Mouse (Mus musculus): ENCODE measurements around the gene Tssk6. TPM values are rescaled to one million over a fixed set of nuclear protein-coding genes. Genes with fewer than 3 reads are reported as not detected.

Tssk6 gene
- polyA plus RNA-seq, 1 experiment from 2014 or later = 4.5 TPM

DNA sequence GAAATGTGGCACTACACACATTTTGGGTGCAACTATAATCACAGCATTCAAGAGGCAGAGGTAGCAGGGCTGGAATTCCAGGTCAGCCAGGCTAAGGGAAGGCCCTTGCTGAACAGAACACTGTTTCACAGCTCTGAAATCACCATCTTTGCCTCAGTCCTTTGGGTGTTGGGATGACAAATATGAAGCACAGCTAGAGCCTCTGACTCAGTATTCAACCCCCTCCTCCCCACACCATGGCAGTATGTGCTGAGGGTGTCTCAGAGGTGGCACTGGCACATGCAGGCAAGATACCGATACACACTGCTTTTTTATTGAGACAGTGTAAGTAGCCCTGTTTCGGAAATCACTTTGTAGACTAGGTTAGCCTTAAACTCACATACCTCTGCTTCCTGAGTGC, 4.3 kb downstream of the Tssk6 start:
- H3K9ac ChIP-seq = no peak overlapping the region
- no peak overlapping the region for H3K4me3 ChIP-seq
- 97% methylated on average over 2 of the region's 2 CpGs for WGBS
- no peak overlapping the region for H3K27ac ChIP-seq
- ATAC-seq (replicated peaks) = no peak
- H3K9me3 ChIP-seq = no peaks in the 10 kb centered on the region
- peaks cover 21% of the 10 kb centered on the region for H3K4me1 ChIP-seq
- peaks cover 6% of the 10 kb centered on the region; the same call in 1 of the 2 replicates for H3K36me3 ChIP-seq (replicated peaks)
- no peaks in the 10 kb centered on the region for H3K27me3 ChIP-seq (replicated peaks)
- H3K4me2 ChIP-seq = no peak overlapping the region

- Histone ChIP-seq H3K36me3 (replicated peaks) (peaks cover 7% of the 10 kb centered on the region), H3K27me3 (replicated peaks) (no peaks in the 10 kb centered on the region), H3K9ac (no peak overlapping the region), H3K4me3 (no peak overlapping the region), H3K27ac (no peak overlapping the region), H3K4me2 (no peak overlapping the region), H3K9me3 (no peaks in the 10 kb centered on the region), H3K4me1 (peaks cover 17% of the 10 kb centered on the region)
- WGBS = 93% methylated on average over 2 of the region's 2 CpGs
- no peak for ATAC-seq (replicated peaks)
Observed at GRCm38 (mm10) chr8:69907106-69907505, 5.1 kb downstream of the Tssk6 start.

DNA sequence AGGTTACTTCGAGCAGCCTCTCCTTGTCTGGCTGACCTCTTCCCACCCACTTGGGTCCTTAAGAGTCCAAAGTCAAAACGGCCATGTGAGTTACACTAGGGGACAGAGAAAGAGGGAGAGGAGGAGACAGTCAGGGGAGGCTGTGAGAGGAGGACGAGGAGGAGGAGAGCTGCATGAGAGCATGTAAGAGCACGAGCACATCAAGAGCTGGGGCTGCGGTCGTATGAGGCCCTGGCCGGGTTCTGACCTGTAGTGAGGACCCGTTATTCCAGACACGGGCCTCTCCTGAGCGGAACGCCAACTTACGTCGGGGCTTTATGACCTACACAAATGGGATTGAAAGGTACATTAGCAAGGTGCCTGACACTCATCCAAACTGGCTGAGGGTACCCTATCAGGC, 9.9 kb downstream of the Tssk6 start:
- WGBS = 94% methylated on average over 13 of the region's 13 CpGs
- no peak overlapping the region for H3K9ac ChIP-seq
- no peak overlapping the region for H3K4me2 ChIP-seq
- no peaks in the 10 kb centered on the region for H3K9me3 ChIP-seq
- H3K4me3 ChIP-seq = no peak overlapping the region
- H3K27me3 ChIP-seq (replicated peaks) = no peaks in the 10 kb centered on the region
- peaks cover 5% of the 10 kb centered on the region; the same call in 1 of the 2 replicates for H3K4me1 ChIP-seq
- H3K27ac ChIP-seq = no peak overlapping the region
- ATAC-seq (replicated peaks) = no peak
- H3K36me3 ChIP-seq (replicated peaks) = peaks cover 22% of the 10 kb centered on the region

- Histone ChIP-seq H3K4me3 (no peak overlapping the region), H3K9me3 (no peaks in the 10 kb centered on the region), H3K36me3 (replicated peaks) (peaks cover 22% of the 10 kb centered on the region), H3K27me3 (replicated peaks) (no peaks in the 10 kb centered on the region), H3K4me1 (peaks cover 5% of the 10 kb centered on the region; the same call in 1 of the 2 replicates), H3K4me2 (no peak overlapping the region), H3K9ac (no peak overlapping the region), H3K27ac (no peak overlapping the region)
- ATAC-seq (replicated peaks) = no peak
- 90% methylated on average over 12 of the region's 12 CpGs for WGBS
Observed at GRCm38 (mm10) chr8:69912478-69913074, 10.6 kb downstream of the Tssk6 start.

DNA sequence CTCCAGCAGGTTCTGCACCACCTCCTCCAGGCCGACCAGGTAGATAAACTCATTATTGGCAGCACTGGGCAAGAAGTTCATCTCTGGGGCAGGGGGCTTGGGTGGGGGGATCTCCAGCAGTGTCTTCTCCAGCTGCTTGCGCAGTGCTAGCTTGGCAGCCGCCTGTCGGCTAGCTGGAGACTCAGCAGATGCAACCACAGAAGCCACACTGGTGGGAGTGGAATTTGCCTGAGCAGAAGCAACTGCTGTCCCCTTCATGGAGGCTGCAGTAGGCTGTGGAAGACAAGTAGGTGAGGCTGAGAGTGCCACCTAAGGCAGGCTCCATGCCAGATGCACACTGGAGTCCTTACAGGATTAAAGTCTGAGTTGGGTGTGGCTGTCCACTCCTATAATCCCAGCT, 12.5 kb downstream of the Tssk6 start:
- 96% methylated on average over 4 of the region's 4 CpGs for WGBS
- Histone ChIP-seq H3K4me2 (no peak overlapping the region), H3K9me3 (no peaks in the 10 kb centered on the region), H3K4me3 (no peak overlapping the region), H3K27me3 (replicated peaks) (no peaks in the 10 kb centered on the region), H3K27ac (no peak overlapping the region), H3K9ac (no peak overlapping the region), H3K4me1 (peaks cover 8% of the 10 kb centered on the region; the same call in 1 of the 2 replicates), H3K36me3 (replicated peaks) (peaks cover 20% of the 10 kb centered on the region)
- no peak for ATAC-seq (replicated peaks)

DNA sequence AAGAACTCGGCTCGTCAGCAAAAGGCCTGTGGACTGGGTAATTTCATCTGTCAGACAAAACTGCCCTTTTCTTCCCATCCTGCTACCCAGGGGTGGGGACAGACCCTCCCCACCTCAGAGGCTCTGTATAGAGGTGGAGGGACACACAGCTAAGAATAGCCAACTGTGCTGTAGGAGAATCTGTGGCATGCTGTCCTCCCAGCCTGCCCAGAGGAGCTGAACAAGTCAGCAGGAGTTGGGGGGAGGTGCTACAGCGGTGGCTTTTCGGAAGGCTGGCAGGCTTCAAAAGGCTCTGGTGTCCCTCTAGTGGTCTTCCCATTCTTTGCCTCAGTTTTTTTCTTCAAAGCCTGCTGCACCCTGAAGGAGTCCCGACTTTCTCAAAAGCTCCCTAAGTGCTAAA, 13.8 kb downstream of the Tssk6 start:
- ATAC-seq (replicated peaks) = peak; percentile 27; the same call in 1 of the 2 replicates
- Histone ChIP-seq H3K4me3 (no peak overlapping the region), H3K9ac (no peak overlapping the region), H3K4me2 (no peak overlapping the region), H3K27me3 (replicated peaks) (no peaks in the 10 kb centered on the region), H3K27ac (0 out of 2 replicates have a peak overlapping the region, but pooled peaks have one; percentile 15), H3K4me1 (peaks cover 18% of the 10 kb centered on the region), H3K36me3 (replicated peaks) (peaks cover 15% of the 10 kb centered on the region), H3K9me3 (no peaks in the 10 kb centered on the region)
- 32% methylated on average over 5 of the region's 5 CpGs for whole genome bisulfite sequencing

- no peak overlapping the region for H3K27ac ChIP-seq
- peaks cover 26% of the 10 kb centered on the region for H3K4me1 ChIP-seq
- peak; percentile 3; the same call in 1 of the 2 replicates for ATAC-seq (replicated peaks)
- no peaks in the 10 kb centered on the region for H3K9me3 ChIP-seq
- no peak overlapping the region for H3K4me3 ChIP-seq
- H3K27me3 ChIP-seq (replicated peaks) = no peaks in the 10 kb centered on the region
- no peak overlapping the region for H3K4me2 ChIP-seq
- H3K36me3 ChIP-seq (replicated peaks) = 0 out of 2 replicates have a peak, but pooled peaks cover 10% of the 10 kb centered on the region
- no peak overlapping the region for H3K9ac ChIP-seq
Observed at GRCm38 (mm10) chr8:69918506-69918905, 16.5 kb downstream of the Tssk6 start.

GRCm38 (mm10) chr8:69919010-69919409, 17.0 kb downstream of the Tssk6 start:
- H3K27me3 ChIP-seq (replicated peaks) = no peaks in the 10 kb centered on the region
- H3K9me3 ChIP-seq = no peaks in the 10 kb centered on the region
- no peak overlapping the region for H3K4me3 ChIP-seq
- ATAC-seq (replicated peaks) = peak; percentile 60
- H3K4me1 ChIP-seq = peaks cover 26% of the 10 kb centered on the region
- no peak overlapping the region for H3K4me2 ChIP-seq
- H3K9ac ChIP-seq = no peak overlapping the region
- 0 out of 2 replicates have a peak, but pooled peaks cover 10% of the 10 kb centered on the region for H3K36me3 ChIP-seq (replicated peaks)
- 58% methylated on average over 1 of the region's 1 CpGs for WGBS
- H3K27ac ChIP-seq = peak overlapping the region; percentile 10; the same call in 1 of the 2 replicates

DNA sequence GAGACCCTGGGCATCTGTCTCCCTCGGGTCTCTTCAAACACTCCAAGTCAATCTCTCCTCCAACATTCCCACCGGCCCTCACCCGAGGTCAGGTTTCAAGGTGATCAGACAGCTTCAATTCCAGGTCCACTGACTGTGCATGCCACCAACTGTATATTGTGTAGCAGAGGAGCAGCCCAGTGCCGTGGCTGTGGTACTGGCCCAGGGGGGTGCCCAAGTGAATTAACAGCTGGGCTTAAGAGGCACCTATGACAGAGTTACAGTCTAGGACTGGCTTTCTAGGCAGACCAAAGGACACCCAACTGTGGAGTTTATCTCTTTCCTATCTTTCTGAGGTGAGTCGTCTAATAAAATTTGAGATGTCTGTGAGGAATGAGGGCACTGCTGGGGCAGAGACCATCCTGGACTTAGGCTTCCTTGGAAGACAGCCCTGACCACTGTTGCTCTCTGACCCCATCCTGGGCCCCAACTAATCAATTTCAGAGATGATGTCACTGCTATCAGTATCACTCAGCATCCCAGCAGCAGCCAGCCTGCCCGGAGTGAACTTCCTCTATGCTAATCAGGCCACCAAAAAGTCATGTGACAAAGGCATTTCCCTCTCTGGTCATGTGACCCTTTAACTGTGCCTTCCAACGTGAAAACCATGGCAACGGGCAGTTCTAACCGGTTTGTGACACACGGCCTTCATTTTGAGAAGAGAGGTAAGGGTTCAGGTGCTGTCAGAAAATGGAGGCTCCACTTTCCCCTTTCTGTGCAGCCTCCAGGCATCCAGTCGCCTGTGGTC, 18.1 kb downstream of the Tssk6 start:
- Histone ChIP-seq H3K36me3 (replicated peaks) (0 out of 2 replicates have a peak, but pooled peaks cover 3% of the 10 kb centered on the region), H3K27ac (peak overlapping the region; percentile 76), H3K27me3 (replicated peaks) (no peaks in the 10 kb centered on the region), H3K4me2 (peak overlapping the region; percentile 18; the same call in 1 of the 2 replicates), H3K9ac (0 out of 2 replicates have a peak overlapping the region, but pooled peaks have one; percentile 12), H3K4me3 (no peak overlapping the region), H3K4me1 (peaks cover 26% of the 10 kb centered on the region), H3K9me3 (no peaks in the 10 kb centered on the region)
- 46% methylated on average over 11 of the region's 11 CpGs for WGBS
- peak; percentile 79 for ATAC-seq (replicated peaks)

GRCm38 (mm10) chr8:69921141-69921540, 19.2 kb downstream of the Tssk6 start:
- Histone ChIP-seq H3K27ac (peak overlapping the region; percentile 76), H3K36me3 (replicated peaks) (0 out of 2 replicates have a peak, but pooled peaks cover 3% of the 10 kb centered on the region), H3K27me3 (replicated peaks) (no peaks in the 10 kb centered on the region), H3K4me2 (no peak overlapping the region), H3K4me3 (no peak overlapping the region), H3K4me1 (peaks cover 21% of the 10 kb centered on the region), H3K9me3 (no peaks in the 10 kb centered on the region), H3K9ac (no peak overlapping the region)
- no peak for ATAC-seq (replicated peaks)
- WGBS = 92% methylated on average over 2 of the region's 2 CpGs

GRCm38 (mm10) chr8:69923986-69924385, 22.0 kb downstream of the Tssk6 start:
- Histone ChIP-seq H3K4me1 (peaks cover 21% of the 10 kb centered on the region), H3K9me3 (no peaks in the 10 kb centered on the region), H3K4me2 (no peak overlapping the region), H3K4me3 (no peak overlapping the region), H3K36me3 (replicated peaks) (no peaks in the 10 kb centered on the region), H3K27ac (no peak overlapping the region), H3K9ac (no peak overlapping the region), H3K27me3 (replicated peaks) (no peaks in the 10 kb centered on the region)
- 93% methylated on average over 1 of the region's 1 CpGs for WGBS
- no peak for ATAC-seq (replicated peaks)

DNA sequence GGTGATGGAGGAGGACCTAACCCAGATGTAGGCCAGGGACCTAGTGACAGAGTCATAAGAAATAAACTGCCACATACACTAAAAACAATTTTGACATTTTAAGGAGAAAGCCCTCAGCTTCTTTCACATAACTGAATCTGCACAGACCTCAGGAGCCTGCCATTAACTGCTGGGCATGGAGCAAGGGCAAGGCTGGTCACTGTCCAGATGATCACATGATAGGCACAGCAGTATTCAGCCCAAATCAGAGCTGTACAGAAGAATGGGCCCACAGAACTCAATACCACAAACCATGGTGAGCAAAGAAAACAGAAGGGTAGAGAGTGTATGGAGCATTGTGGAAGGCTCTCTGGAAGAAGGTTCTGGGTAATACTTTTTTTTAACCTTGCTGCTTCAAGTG, 24.9 kb downstream of the Tssk6 start:
- Histone ChIP-seq H3K4me3 (no peak overlapping the region), H3K27ac (no peak overlapping the region), H3K27me3 (replicated peaks) (no peaks in the 10 kb centered on the region), H3K9me3 (no peaks in the 10 kb centered on the region), H3K36me3 (replicated peaks) (no peaks in the 10 kb centered on the region), H3K4me2 (no peak overlapping the region), H3K9ac (no peak overlapping the region), H3K4me1 (no peaks in the 10 kb centered on the region)
- no peak for ATAC-seq (replicated peaks)

Data from midbrain, embryonic 15.5 days (tissue).